Mouse (Mus musculus) right cerebral cortex, postnatal 36 days (tissue): ENCODE results near the gene Pakap.

ENCODE experiments used
- DNase-seq, 2 experiments: peaks; one replicate each; pipeline ENCODE4 v3.0.0; 2022; ENCODE audit warnings: low spot score in 2 of 2, mixed read lengths in 1 of 2

The Pakap gene

GRCm38 (mm10) chr4:57715849-57716248 lies 147.9 kb downstream of the Pakap start:
- DNase-seq: no peak

GRCm38 (mm10) chr4:57716735-57717134 lies 148.8 kb downstream of the Pakap start:
- DNase-seq: no peak

GRCm38 (mm10) chr4:57717354-57717753 lies 149.4 kb downstream of the Pakap start, which contains the start of gene Akap2:
Gene Akap2 (plus strand): TSS chr4:57717657.
- no peak for DNase-seq

DNA sequence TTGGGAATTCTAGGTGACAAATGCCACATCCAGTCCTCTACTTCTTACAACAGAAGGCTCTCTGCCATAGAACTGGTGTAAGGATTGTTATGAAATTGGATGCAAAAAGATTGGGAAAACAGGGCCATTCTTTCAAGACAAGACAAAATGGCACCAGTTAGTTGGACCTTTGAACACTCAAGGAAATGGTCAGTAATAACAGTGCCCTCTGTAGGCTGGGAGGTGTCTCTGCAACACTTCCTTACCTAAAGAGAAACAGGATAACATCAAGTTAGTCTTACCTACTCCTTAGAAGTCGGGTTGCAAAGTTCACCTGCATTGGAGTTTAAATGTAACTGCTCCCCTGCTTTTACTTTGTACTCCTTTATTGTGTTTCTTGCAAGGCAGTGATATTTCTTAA lies 151.4 kb downstream of the Pakap start:
- no peak for DNase-seq

DNA sequence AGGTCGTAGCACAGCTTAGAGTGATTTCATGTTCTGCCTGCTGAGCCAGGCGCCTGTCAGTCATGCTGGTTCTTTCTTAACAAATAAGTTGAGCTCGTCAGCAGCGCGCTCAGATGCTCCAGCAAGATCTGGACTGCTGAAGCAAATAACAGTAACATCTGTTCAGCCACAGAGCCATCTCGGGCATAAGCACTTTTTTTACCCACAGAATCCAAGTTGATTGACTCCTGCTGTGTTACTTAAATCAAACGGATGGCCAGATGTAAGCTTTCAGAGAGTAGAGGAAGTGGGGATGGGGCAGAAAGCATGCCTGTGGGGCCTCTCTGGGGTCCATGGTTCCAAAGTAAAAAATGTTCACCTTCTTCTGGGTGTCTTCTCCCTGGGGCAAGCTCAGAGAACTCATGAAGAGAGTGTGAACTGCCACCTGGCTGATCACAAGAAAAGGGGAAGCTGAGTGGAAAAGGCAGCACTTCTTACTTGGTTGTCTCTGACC lies 152.9 kb downstream of the Pakap start:
- no peak for DNase-seq

- DNase-seq: no peak
Measured at GRCm38 (mm10) chr4:57722296-57722695, 154.3 kb downstream of the Pakap start.

DNA sequence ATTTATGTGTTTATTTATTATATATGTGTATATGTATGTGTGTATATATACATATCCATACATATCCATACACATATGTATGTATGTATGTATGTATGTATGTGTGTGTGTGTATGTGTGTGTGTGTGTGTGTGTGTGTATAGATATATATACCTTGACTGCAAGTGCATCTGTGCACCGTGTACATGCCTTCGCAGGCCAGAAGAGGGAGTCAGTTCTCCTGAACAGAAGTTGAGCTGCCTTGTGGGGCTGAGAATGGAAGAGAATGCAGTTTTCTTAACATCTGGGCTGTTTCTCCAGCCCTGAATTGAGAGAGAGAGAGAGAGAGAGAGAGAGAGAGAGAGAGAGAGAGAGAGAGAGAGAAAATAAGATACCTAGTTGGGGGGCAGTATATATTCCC lies 155.7 kb downstream of the Pakap start:
- DNase-seq: no peak

DNA sequence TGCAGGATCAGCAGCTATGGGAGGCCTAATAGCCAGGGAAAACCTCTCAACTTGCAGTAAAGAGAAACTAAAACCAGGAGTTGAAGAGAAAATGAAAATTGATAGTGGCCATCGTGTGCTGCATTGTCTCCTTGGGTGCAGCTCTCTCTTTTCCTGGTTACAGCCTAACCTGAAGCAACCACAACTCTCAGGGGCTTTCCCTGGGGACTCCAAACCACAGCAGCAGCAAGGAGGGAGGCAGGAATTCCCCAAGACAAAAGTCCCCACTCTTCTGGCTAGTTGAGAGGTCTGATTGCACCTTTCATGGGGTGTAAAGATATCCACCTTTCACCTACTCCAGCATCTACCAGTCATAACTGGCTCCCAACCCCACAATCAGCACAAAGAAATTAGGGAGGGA lies 157.6 kb downstream of the Pakap start:
- no peak for DNase-seq

DNA sequence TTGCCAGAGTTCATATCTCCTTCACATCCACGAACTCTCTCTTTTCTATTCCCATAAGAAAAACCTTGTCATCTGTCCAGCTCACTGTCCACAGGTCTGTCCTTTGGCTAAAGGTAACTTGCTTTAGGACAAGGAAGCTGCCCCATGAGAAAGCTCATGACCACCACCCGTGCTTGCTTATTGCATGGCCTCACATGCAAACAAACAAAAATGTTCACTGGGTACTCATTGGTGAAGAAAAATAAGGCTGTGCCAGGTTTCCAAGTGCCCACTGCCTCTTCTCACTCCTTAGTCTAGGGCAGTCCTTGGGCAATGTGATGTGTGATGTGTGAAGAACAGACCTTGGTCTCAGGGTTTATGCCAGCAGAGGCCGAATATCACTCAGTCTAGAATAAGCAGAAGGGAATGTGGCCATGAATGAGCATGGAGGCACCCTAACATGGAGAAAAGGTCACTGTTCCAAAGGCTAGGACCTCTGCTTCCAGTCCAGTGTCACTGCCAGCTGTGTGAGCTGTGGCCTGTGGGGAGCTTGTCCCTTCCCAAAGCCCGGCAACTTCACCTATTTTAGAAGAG lies 160.7 kb downstream of the Pakap start:
- DNase-seq: no peak

DNA sequence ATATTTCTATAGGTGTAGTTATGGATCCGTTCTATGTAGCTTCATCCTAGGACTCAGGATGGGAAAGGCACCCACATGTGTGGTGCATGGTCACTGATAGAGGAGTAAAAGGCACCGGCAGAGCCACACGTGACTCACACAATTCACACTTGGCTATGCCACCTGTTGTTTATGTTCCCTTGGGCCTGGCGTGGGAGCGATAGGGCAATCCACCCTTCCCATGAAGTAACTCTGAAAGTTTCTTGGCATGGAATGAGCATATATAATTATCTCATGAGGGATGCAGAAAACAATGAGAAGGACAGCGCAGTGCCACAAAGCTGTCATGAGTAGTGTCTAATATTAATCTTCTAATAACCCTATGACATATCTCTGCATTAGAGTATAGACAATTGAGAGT lies 162.1 kb downstream of the Pakap start:
- no peak for DNase-seq

DNA sequence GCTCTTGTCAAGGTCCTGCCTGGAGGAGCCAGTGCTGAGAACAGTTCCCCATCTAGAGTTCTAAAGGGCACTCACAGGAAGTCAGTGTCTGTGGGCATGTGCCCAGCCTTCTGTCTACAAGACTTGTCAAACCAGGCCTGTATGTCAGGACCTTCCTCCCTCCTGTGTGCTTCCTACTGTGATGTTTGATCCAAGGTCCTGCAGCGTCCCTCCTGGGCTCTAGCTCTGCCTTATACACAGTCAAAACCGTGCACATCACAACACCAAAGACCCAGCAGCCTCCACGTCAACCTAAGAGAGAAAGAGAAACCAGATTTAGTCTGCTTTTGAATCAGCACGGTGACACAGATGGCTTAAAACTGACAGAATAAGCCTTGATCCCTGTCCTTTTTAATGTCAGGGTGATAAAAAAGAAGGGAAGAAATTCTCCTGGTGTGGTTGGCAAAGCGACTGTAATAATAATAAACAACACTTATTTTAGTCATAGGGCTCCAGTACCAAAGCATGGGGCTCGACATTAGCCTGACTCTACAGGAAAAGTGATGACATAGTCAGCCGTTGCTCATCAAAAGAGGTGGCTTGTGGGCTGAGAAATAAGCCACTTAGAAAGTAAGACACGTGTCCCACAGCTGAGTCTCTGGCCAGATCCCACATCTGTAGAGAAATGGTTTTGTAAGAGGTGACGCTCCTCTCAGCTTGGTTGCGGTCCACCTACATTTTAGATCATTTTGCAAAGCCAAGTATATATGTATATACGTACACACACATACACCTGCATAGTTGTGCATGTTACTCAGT lies 163.0 kb downstream of the Pakap start:
- no peak for DNase-seq

- no peak for DNase-seq
Measured at GRCm38 (mm10) chr4:57732351-57732750, 164.4 kb downstream of the Pakap start.

DNA sequence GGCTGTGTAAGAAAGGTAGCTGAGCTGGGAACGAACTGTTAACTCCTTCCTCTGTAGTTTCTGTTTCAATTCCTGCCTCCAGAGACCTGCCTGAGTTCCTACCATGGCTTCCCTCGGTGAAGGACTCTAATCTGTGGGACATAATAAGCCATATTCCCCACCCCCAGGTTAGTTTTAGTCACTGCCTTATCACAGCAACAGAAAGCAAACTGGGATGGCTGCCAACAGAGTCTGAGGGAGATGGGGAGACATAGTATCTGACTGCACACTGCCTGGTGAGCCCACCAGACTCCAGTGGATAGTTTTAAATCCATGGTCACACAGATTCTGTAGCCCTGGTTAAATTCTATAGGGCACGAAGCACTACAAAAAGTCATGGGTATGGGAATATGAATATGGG lies 165.5 kb downstream of the Pakap start:
- peak in 1 of 2 experiments; percentile 26 for DNase-seq

GRCm38 (mm10) chr4:57735426-57735825 lies 167.4 kb downstream of the Pakap start:
- no peak for DNase-seq

DNA sequence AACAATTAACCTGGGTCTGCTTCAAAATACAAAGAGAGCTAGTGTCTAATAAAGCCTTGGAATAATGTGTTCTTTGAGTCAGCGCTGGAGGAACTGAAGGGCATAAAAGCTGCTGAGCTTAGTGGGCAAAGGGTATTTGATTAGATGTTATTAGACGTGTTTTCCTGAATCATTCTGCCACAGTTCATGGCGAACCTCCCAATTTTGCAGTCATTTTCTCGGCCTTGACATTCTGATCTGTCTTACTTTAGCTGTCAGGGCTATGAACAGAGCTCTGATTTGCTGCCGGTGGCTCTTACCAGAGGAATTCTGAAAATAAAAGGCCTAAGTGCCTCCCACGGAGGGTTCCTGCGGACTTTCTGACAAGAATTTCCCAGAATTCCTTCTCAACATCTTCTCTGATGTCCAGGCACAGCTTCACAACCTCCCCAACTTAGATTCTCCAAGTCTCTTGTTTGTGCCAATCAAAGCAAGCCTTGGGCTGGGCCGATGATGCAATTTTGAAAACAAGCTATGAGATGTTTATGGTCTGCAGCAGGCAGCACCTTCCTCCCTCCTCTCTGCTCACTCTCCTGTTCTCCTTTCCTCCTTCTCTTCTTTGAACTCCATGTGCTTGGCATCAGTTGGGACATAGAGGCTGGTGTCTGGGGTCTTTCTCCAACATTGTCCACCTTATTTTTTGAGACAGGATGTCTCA lies 171.0 kb downstream of the Pakap start:
- no peak for DNase-seq

- no peak for DNase-seq
Measured at GRCm38 (mm10) chr4:57743325-57743929, 175.4 kb downstream of the Pakap start.

GRCm38 (mm10) chr4:57750651-57751050 lies 182.7 kb downstream of the Pakap start:
- no peak for DNase-seq

DNA sequence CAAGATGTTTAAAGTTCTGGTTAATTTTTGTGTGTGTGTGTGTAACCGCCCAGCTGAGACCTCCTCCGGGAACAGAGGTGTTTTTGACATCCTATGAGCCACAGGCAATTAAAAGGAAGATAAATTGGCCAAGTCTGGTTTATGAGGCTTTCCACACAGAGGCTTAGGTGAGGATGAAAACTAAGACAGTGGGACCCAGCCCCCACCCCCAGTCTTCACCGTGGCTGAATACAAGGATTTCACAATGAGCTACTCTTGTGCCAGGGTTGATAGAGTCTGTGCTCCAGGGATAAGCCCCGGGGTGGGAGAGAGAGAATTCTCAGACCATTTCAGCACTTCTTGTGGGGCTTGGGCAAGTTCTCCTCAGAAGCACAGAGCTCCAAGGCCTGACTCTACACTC lies 183.1 kb downstream of the Pakap start:
- DNase-seq: no peak

GRCm38 (mm10) chr4:57751566-57751965 lies 183.6 kb downstream of the Pakap start:
- no peak for DNase-seq

GRCm38 (mm10) chr4:57755085-57755484 lies 187.1 kb downstream of the Pakap start:
- DNase-seq: no peak

GRCm38 (mm10) chr4:57757997-57758396 lies 190.0 kb downstream of the Pakap start:
- no peak for DNase-seq

DNA sequence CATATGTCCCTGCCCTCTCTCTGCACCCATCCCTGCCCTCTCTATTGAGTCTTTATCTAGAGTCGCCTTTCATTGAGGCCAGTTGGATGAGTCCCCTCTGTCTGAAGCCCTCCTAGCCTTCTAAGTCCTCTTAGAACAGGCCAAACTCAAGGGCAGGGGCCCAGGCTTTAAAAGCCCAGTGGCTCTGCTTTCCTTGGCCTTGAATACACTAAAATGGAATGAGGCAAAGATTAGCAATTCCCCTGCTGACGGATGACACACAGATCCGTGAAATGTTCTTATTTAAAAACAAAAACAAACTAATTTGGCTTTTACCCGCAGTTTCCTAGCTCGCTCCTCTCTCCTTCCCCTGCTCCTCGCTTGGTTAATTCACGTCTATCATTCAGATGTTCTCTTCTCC lies 194.4 kb downstream of the Pakap start:
- DNase-seq: no peak
